Mouse (Mus musculus): ENCODE results near the gene Dram1. TPM values are rescaled to one million over a fixed set of nuclear protein-coding genes. Genes with fewer than 3 reads are reported as not detected.

Gene Dram1
- polyA plus RNA-seq, 1 experiment from 2014 or later, result 2.9 TPM

DNA sequence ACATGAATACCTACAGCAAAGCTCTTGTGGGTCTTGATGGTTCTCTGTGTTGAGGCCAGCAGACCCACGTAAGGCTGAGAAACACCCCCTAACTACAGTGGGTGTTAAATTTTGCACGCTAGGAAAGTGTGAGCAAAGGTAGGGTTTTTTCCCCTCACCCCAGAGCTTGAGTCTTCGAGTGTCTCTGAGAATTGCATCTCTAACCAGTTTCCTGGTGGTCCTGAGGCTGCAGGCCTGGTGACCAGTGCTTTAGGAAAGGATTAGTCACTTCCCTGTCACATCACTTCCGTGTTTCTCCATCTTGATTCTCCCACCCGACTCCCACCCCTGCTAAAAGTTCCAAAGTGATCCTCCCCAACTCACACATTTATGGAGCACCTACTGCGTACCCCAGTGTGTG lies 25.3 kb upstream of the Dram1 start:
- no peak for TF ChIP-seq CTCF (IDR thresholded peaks at IDR 0.05; ENCODE audit: low read depth)
- no peak for TF ChIP-seq EP300 (IDR thresholded peaks at IDR 0.05; ENCODE audit: low read depth)
- Histone ChIP-seq H3K27ac (ENCODE audit: low read depth) (no peak overlapping the region), H3K9ac (replicated peaks) (no peak overlapping the region), H3K27me3 (ENCODE audit: insufficient read depth, low read length) (no peaks in the 10 kb centered on the region), H3K4me2 (ENCODE audit: low read depth, low read length) (no peak overlapping the region), H3K4me1 (ENCODE audit: insufficient read depth) (no peaks in the 10 kb centered on the region), H3K4me3 (ENCODE audit: low read depth, low read length) (no peak overlapping the region), H3K9me3 (ENCODE audit: low read length) (no peaks in the 10 kb centered on the region), H3K36me3 (replicated peaks; ENCODE audit: insufficient read depth, low read length) (no peaks in the 10 kb centered on the region)
- 73% methylated on average over 6 of the region's 6 CpGs for WGBS (ENCODE audit: insufficient replicate concordance)
- DNase-seq, result no peak
- no peak for ATAC-seq

DNA sequence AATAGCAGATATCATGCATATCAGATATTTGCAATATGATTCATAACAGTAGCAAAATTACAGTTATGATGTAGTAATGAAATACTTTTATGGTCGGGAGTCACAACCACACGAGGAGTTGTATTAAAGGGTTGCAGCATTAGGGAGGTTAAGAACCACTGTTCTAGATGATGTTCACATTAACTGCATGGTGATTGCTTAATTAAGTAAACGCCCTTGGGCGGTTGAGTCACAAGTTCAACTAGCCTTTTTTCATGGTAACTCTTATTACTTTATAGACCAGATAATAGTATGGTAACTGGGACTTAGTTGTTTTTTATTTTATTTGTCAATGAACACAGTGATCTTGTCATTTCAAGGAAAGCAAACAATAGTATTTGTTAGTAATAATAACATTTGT lies 24.1 kb upstream of the Dram1 start:
- no peaks in the 10 kb centered on the region for H3K36me3 ChIP-seq (replicated peaks; ENCODE audit: insufficient read depth, low read length)
- H3K27ac ChIP-seq (ENCODE audit: low read depth), result no peak overlapping the region
- no peak overlapping the region for H3K9ac ChIP-seq (replicated peaks)
- 82% methylated on average over 4 of the region's 4 CpGs for WGBS (ENCODE audit: insufficient replicate concordance)
- no peaks in the 10 kb centered on the region for H3K27me3 ChIP-seq (ENCODE audit: insufficient read depth, low read length)
- ATAC-seq, result no peak
- no peaks in the 10 kb centered on the region for H3K4me1 ChIP-seq (ENCODE audit: insufficient read depth)
- H3K4me2 ChIP-seq (ENCODE audit: low read depth, low read length), result no peak overlapping the region
- no peaks in the 10 kb centered on the region for H3K9me3 ChIP-seq (ENCODE audit: low read length)
- TF ChIP-seq EP300 (IDR thresholded peaks at IDR 0.05; ENCODE audit: low read depth), result no peak
- TF ChIP-seq CTCF (IDR thresholded peaks at IDR 0.05; ENCODE audit: low read depth), result no peak
- DNase-seq, result no peak
- no peak overlapping the region for H3K4me3 ChIP-seq (ENCODE audit: low read depth, low read length)

DNA sequence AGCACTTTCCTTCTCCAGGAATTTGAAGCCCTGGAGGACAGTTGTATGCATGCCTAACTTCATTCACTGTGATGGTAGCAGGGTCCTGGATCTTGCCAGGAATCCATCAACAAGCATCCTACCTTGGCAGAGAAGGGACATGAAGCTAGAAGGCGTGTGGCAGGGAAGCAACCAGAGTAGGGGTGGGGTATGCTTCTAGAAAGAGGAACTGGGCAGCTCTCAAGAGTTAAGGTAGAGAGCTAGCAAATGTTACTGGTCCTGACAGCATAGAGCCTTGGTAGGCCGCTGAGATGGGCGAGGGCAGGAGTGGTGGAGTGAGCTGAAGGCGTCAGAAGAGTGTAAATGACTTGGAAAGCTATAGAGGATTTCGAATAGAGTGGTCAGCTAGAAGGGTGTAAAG lies 20.4 kb upstream of the Dram1 start:
- H3K27me3 ChIP-seq (ENCODE audit: insufficient read depth, low read length), result no peaks in the 10 kb centered on the region
- no peak for ATAC-seq
- no peaks in the 10 kb centered on the region for H3K9me3 ChIP-seq (ENCODE audit: low read length)
- 63% methylated on average over 5 of the region's 5 CpGs for WGBS (ENCODE audit: insufficient replicate concordance)
- no peak overlapping the region for H3K9ac ChIP-seq (replicated peaks)
- H3K4me3 ChIP-seq (ENCODE audit: low read depth, low read length), result no peak overlapping the region
- H3K36me3 ChIP-seq (replicated peaks; ENCODE audit: insufficient read depth, low read length), result no peaks in the 10 kb centered on the region
- no peaks in the 10 kb centered on the region for H3K4me1 ChIP-seq (ENCODE audit: insufficient read depth)
- DNase-seq, result no peak
- TF ChIP-seq CTCF (IDR thresholded peaks at IDR 0.05; ENCODE audit: low read depth), result no peak
- no peak overlapping the region for H3K4me2 ChIP-seq (ENCODE audit: low read depth, low read length)
- no peak overlapping the region for H3K27ac ChIP-seq (ENCODE audit: low read depth)

DNA sequence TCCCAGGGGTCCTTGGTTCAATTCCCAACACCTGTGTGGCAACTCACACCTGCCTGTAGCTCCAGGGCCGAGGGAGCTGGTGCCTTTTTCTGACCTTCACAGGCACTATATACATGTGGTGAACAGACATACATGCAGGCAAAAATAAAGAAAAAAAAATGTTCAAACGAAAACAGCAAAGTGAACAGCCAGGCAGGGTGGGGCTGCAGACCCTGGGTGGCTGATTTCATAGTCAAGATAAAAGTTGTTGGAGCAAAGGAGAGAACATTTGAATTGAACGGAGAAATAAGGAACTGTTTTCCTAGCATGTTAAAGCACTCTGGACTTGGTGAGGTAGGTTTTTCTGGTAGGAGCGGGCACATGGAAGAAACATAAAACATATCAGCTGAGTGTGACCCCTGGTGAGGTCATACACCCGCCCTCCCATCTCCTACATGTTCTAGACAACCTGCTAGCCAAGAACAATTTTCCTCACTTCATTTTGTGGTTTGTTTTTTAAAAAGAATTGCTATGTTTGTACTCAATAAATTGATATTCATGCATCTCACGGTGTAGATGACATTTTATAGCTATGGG lies 19.9 kb upstream of the Dram1 start:
- H3K4me1 ChIP-seq (ENCODE audit: insufficient read depth), result no peaks in the 10 kb centered on the region
- no peaks in the 10 kb centered on the region for H3K27me3 ChIP-seq (ENCODE audit: insufficient read depth, low read length)
- ATAC-seq, result no peak
- H3K27ac ChIP-seq (ENCODE audit: low read depth), result no peak overlapping the region
- no peaks in the 10 kb centered on the region for H3K36me3 ChIP-seq (replicated peaks; ENCODE audit: insufficient read depth, low read length)
- H3K4me2 ChIP-seq (ENCODE audit: low read depth, low read length), result no peak overlapping the region
- no peaks in the 10 kb centered on the region for H3K9me3 ChIP-seq (ENCODE audit: low read length)
- H3K4me3 ChIP-seq (ENCODE audit: low read depth, low read length), result no peak overlapping the region
- no peak overlapping the region for H3K9ac ChIP-seq (replicated peaks)
- no peak for DNase-seq
- 69% methylated on average over 6 of the region's 6 CpGs for WGBS (ENCODE audit: insufficient replicate concordance)
- TF ChIP-seq CTCF (IDR thresholded peaks at IDR 0.05; ENCODE audit: low read depth) (no peak), EP300 (IDR thresholded peaks at IDR 0.05; ENCODE audit: low read depth) (no peak)

DNA sequence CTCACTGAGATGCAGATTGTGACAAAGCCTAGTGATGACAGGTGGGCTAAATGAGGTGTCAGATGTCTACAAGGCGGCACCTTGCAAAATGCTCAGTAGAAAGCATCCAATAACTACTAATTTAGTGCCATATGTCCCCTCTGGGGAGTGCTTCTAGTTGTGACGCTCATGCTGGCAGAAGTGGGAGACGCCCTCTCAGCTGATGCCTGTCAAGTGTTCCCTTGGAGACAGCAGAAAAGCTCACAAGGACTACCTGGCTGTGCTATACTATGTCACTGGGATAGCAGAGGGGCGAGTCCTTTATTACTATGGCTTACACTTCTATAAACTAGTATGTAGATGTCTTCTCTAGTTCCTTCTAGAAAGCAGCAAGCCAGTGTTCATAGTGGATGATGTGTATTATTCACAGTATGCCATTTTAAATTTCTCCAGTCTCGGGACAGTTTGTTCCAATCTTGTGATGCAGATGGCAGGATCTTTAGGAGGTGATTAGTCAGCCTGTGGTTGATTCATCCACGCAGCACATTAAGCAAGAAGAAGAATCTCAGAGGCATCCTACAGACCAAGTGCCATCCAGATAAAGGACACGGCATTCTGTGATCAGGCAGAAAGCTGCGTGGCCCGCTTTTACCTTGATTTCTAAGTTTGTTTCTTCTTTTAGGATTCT lies 13.4 kb upstream of the Dram1 start:
- H3K27me3 ChIP-seq (ENCODE audit: insufficient read depth, low read length), result no peaks in the 10 kb centered on the region
- WGBS (ENCODE audit: insufficient replicate concordance), result 76% methylated on average over 9 of the region's 9 CpGs
- no peak for ATAC-seq

DNA sequence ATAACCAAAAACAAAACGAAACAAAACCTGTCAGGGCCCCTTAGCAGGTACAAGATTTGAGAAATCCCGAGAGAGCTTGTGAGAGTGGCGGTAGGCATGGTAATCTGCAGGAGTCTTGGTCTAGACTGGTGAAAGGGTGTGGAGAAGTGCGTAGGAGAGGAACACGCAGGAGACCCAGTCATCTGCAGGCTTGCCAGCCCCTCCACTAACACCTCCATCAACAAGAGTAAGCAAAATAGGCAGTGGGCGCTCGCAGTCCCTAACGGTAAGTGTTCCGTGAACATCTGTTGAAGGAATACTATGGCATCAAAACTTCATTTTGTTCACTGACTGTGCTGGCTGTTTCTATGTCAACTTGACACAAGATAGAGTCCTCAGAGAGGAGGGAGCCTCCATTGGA lies 12.6 kb upstream of the Dram1 start:
- Histone ChIP-seq H3K4me3 (ENCODE audit: low read depth, low read length) (no peak overlapping the region), H3K9me3 (ENCODE audit: low read length) (no peaks in the 10 kb centered on the region), H3K4me2 (ENCODE audit: low read depth, low read length) (no peak overlapping the region), H3K27me3 (ENCODE audit: insufficient read depth, low read length) (no peaks in the 10 kb centered on the region), H3K36me3 (replicated peaks; ENCODE audit: insufficient read depth, low read length) (no peaks in the 10 kb centered on the region), H3K4me1 (ENCODE audit: insufficient read depth) (peaks cover 9% of the 10 kb centered on the region), H3K9ac (replicated peaks) (no peak overlapping the region), H3K27ac (ENCODE audit: low read depth) (no peak overlapping the region)
- no peak for ATAC-seq
- TF ChIP-seq EP300 (IDR thresholded peaks at IDR 0.05; ENCODE audit: low read depth) (no peak), CTCF (IDR thresholded peaks at IDR 0.05; ENCODE audit: low read depth) (no peak)
- WGBS (ENCODE audit: insufficient replicate concordance), result 87% methylated on average over 9 of the region's 9 CpGs
- no peak for DNase-seq

More for the DNA sequence above, 13.4 kb upstream of the Dram1 start:
- Histone ChIP-seq H3K4me1 (ENCODE audit: insufficient read depth) (peaks cover 8% of the 10 kb centered on the region), H3K36me3 (replicated peaks; ENCODE audit: insufficient read depth, low read length) (no peaks in the 10 kb centered on the region), H3K9me3 (ENCODE audit: low read length) (no peaks in the 10 kb centered on the region), H3K27ac (ENCODE audit: low read depth) (no peak overlapping the region), H3K9ac (replicated peaks) (no peak overlapping the region), H3K4me3 (ENCODE audit: low read depth, low read length) (no peak overlapping the region), H3K4me2 (ENCODE audit: low read depth, low read length) (no peak overlapping the region)
- no peak for DNase-seq
- no peak for TF ChIP-seq EP300 (IDR thresholded peaks at IDR 0.05; ENCODE audit: low read depth)

Measured in liver, postnatal 0 days (tissue).